Mouse (Mus musculus): Measurements from ENCODE around the gene Emilin3.
"Not testable (repeated sequence)": the region's sequence is repeated elsewhere in the genome, so short reads cannot be mapped to it uniquely, and the experiment has no call there.

Emilin3 gene

DNA sequence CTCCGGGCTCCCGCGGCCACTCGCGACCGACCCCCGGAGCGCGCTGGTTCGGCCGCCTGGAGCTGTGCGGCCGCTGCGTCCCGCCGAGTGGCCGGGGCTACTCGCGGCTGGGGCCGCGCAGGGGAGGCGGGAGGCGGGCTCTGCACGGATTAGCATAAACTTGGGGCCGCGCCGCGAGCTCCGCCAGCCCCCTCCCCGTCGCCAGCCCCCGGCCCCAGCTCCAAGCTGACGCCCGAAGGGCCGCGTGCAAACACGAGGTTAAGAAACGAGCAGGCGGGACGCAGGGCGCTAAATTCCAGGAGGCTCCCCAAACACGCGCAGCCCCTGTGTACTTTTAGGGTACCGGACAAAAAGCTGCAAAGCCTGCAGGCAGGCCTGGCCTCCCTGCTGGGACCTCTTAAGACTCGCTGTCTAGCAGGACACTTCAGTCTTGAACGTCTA lies at the start of gene Emilin3:
Emilin3 (minus strand) TSS at position 98 of the 441 bp plus-strand sequence.
- no peak for DNase-seq (ENCODE audit: low spot score in 2 of 2)

GRCm38 (mm10) chr2:160960956-160961646 lies 49.0 kb upstream of the Emilin3 start:
- no peak for DNase-seq (ENCODE audit: low spot score in 2 of 2)

GRCm38 (mm10) chr2:160959901-160960300 lies 47.8 kb upstream of the Emilin3 start:
- DNase-seq (ENCODE audit: low spot score in 2 of 2) = no peak

- DNase-seq (ENCODE audit: low spot score in 2 of 2) = no peak
Observed at GRCm38 (mm10) chr2:160958737-160959136, 46.6 kb upstream of the Emilin3 start.

GRCm38 (mm10) chr2:160957801-160958200 lies 45.7 kb upstream of the Emilin3 start:
- DNase-seq (ENCODE audit: low spot score in 2 of 2) = not testable (repeated sequence)

- DNase-seq (ENCODE audit: low spot score in 2 of 2) = not testable (repeated sequence)
Observed at GRCm38 (mm10) chr2:160957307-160957706, 45.2 kb upstream of the Emilin3 start.

GRCm38 (mm10) chr2:160955331-160955730 lies 43.2 kb upstream of the Emilin3 start:
- DNase-seq (ENCODE audit: low spot score in 2 of 2) = no peak

DNA sequence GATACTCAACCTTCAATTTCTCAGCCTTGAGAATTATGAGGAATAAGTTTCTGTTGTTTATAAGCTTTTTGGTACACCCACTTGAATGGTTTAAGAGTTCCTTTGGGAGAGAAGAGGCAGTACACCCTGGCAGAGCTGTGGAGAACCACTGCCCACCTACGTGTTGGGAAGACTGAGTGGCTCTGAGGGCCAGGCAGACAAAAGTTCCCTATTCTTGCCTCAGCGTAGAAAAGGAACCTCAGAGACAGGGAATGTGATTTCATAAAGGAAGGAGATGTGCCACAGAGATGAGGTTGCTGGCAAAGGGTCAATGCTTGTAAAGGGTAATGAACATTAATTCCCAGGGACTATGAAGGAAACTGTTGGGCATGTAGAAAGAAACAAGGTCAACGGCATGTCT lies 42.4 kb upstream of the Emilin3 start:
- DNase-seq (ENCODE audit: low spot score in 2 of 2) = no peak

GRCm38 (mm10) chr2:160953131-160953873 lies 41.2 kb upstream of the Emilin3 start:
- no peak for DNase-seq (ENCODE audit: low spot score in 2 of 2)

DNA sequence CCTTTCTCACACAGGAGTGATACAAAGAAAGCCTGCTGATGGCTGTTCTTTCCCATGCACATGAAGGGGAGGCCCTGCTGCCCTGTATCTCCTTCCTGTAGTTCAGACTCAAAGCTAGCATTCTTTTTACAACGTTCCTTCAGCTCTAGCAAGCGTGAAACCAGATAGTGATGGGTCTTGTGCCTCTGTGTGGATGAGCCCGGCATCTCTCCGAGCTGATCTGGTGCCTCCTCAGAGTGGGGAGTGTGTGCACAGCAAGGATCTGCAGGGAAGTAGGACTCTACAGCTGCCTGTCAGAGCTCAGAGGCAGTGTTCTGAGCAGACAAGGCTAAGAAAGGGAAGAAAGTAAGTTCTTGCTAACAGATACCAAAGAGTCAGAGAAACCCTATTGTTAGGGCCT lies 39.5 kb upstream of the Emilin3 start:
- DNase-seq (ENCODE audit: low spot score in 2 of 2) = no peak

DNA sequence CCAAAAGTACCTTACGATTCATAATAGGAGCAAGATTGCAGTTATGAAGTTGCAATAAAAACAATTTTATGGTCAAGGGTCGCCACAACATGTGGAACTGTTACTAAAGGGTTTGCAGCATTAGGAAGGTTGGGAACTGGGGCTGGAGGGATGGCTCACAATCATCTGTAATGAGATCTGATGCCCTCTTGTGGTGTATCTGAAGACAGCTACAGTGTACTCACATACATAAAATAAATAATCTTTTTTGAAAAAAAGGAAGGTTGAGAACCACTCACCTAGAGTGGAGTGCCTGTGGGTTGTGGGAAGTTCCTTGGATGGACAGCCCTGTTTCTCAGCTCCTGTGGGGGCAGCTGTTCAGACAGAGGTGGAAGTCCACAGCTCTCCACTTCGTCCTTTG lies 30.3 kb upstream of the Emilin3 start:
- DNase-seq (ENCODE audit: low spot score in 2 of 2) = no peak

GRCm38 (mm10) chr2:160940930-160941709 lies 29.0 kb upstream of the Emilin3 start:
- no peak for DNase-seq (ENCODE audit: low spot score in 2 of 2)

DNA sequence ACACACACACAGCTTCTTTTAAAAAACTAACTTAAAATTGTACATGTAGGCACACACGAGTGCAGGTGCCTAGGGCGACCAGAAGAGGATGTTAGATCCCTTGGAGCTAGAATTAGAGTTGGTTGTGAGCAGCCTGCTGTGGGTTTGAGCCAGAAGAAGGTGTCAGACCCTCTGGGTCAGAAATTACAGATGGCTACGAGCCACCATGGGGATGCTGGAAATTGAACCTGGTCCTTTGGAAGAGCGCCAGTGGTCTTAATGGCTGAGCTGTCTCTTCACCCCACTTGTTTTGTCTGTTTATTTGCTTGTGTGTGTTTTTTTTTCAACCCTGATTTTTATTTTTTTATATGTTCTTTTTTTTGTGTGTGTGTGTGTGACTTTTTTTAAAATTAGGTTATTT lies 22.3 kb upstream of the Emilin3 start:
- DNase-seq (ENCODE audit: low spot score in 2 of 2) = no peak

DNA sequence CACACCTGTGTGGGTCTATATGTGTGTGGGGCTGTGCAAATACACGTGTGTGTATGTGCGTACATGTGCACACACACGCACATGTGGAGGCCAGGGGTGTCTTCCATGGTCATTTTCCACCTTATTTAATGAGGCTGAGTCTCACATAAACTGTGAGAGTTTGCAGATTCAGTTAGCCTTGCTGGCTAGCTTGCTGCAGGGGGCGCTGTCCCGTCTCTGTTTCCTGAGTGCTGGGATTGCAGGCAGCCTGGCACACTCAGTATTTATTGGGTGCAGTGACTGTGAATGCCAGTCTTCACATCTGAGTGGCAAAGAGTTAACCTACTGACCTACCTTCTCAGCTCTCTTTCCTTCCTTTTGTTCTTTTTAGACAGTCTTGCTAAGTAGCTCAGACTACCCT lies 21.8 kb upstream of the Emilin3 start:
- no peak for DNase-seq (ENCODE audit: low spot score in 2 of 2)

GRCm38 (mm10) chr2:160932981-160933380 lies 20.9 kb upstream of the Emilin3 start:
- DNase-seq (ENCODE audit: low spot score in 2 of 2) = no peak

GRCm38 (mm10) chr2:160932325-160932724 lies 20.2 kb upstream of the Emilin3 start:
- no peak for DNase-seq (ENCODE audit: low spot score in 2 of 2)

DNA sequence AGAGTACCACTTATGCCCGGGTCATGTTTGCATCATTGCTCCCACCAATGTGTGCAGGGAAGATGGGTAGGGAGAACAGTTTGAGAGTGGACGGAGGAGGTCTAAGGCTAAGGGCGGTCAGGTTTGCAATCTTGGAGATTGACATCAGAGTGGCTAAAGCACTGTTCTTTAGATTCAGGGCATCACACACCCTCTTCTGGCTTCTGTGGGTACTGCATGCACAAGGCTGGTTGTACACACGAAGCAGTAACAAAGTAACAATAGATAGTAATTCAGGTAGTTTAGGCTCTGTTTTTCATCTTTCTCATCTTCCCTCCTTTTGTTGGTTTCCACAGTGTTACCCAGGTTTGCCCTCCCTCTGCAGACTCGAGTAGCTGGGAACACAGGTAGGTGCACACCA lies 19.2 kb upstream of the Emilin3 start:
- no peak for DNase-seq (ENCODE audit: low spot score in 2 of 2)

DNA sequence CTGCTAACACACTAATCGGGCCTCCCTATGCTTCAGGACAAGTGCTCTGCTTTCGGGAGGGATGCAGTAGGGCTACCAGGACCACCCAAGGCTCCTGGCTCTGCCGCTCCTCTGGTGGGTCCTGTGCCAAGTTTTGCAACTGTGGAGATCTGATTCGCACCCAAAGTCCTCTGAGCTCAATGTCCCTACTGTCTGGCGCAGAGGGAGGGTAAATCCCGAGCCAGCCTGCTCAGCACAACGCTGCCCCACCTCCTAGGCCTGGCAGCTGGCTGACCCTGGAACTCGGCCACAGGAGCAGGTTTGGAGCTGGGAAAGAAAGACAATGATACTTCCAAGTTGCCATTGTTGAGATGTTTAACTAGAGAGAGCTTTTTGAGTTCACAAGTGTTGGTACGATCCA lies 13.1 kb upstream of the Emilin3 start:
- no peak for DNase-seq (ENCODE audit: low spot score in 2 of 2)

DNA sequence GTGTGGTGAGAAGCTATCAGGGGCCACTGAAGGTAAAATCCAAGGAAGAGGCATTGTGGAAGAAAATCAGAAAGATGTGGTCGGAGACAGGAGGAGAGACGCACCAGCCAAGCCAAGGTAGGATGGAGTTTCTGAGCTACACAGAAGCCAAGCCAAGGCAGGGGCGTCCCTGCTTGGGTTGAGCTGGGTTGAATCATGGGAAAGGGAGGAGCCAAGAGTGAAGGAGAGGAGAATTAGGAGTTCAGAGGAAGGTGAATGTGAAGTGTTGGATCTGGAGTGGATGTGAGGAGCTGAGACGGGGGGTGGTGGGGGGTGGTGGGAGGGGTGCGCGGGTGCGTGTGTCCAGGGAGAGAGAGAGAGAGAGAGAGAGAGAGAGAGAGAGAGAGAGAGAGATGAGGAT lies 9.2 kb upstream of the Emilin3 start:
- no peak for DNase-seq (ENCODE audit: low spot score in 2 of 2)

DNA sequence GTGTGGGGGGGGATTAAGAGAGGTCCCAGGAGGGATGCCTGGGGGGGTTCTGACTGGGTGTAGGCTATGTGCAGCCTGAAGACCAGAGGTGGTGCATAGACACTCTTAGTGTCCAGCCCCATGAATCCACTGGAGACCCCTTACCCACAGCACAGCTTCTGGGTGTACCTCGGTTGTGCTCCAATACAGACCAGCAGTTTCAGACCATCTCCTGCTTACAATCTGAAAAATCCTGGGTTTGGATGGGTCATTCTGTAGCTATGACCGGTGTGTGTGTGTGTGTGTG lies 6.7 kb upstream of the Emilin3 start:
- DNase-seq (ENCODE audit: low spot score in 2 of 2) = no peak

GRCm38 (mm10) chr2:160918154-160918929 lies 6.2 kb upstream of the Emilin3 start:
- DNase-seq (ENCODE audit: low spot score in 2 of 2) = no peak

- DNase-seq (ENCODE audit: low spot score in 2 of 2) = no peak
Observed at GRCm38 (mm10) chr2:160917313-160917712, 5.2 kb upstream of the Emilin3 start.

Measured in thymus, postnatal 10 days (tissue).